Mouse (Mus musculus) stomach, embryonic 14.5 days (tissue): ENCODE data around the gene Ehmt1. TPM values are rescaled to one million over a fixed set of nuclear protein-coding genes. Genes with fewer than 3 reads are reported as not detected.

Experiments
- ATAC-seq: fragments of 200-750 bp; cut with Nextera tagmentation; 2 replicates; pipeline ENCODE4 v1.8.0; 2017; ENCODE audit warnings: low read depth, moderate TSS enrichment; ENCODE audit not compliant: insufficient number of reproducible peaks, insufficient read depth, low FRiP score
- H3K27ac ChIP-seq: fragments of 300-500 bp; sonication (generic); 2 replicates; pipeline ENCODE4 v1.5.1; 2014; ENCODE audit warnings: mild to moderate bottlenecking, low read length, moderate library complexity, mixed read lengths
- H3K27me3 ChIP-seq: fragments of 300-500 bp; sonication (generic); 2 replicates; pipeline ENCODE4 v1.6.1; 2014; ENCODE audit warnings: low read length, control low read depth, mixed read lengths; ENCODE audit not compliant: control insufficient read depth, insufficient read depth
- H3K36me3 ChIP-seq: fragments of 300-500 bp; sonication (generic); 2 replicates; pipeline ENCODE4 v1.6.1; 2014; ENCODE audit warnings: mild to moderate bottlenecking, control low read depth, low read length, moderate library complexity, mixed read lengths; ENCODE audit not compliant: control insufficient read depth, insufficient read depth
- H3K4me1 ChIP-seq: fragments of 300-500 bp; sonication (generic); 2 replicates; pipeline ENCODE4 v1.6.1; 2014; ENCODE audit warnings: low read length, control low read depth, mixed read lengths; ENCODE audit not compliant: control insufficient read depth, insufficient read depth
- H3K4me2 ChIP-seq: fragments of 300-500 bp; sonication (generic); replicated peaks from 2 replicates; pipeline ENCODE4 v1.6.1; 2014; ENCODE audit warnings: low read depth, low read length, control low read depth
- H3K4me3 ChIP-seq: fragments of 300-500 bp; sonication (generic); 2 replicates; pipeline ENCODE4 v1.5.1; 2014; ENCODE audit warnings: low read depth, low read length, control low read depth
- H3K9ac ChIP-seq: fragments of 300-500 bp; sonication (generic); replicated peaks from 2 replicates; pipeline ENCODE4 v1.6.1; 2014; ENCODE audit warnings: low read depth, mild to moderate bottlenecking, control low read depth, low read length, moderate library complexity, mixed read lengths
- H3K9me3 ChIP-seq: fragments of 300-500 bp; sonication (generic); 2 replicates; pipeline ENCODE4 v1.6.1; 2016; ENCODE audit warnings: low read depth, low read length, control low read depth; ENCODE audit not compliant: control insufficient read depth
- WGBS: fragments of 180-500 bp; shearing (Covaris S2); extraction: QIAGEN DNeasy Blood & Tissue Kit; methylation state at CpG from one replicate; pipeline ENCODE4 v1.1.7; 2014; 5-methylcytosine and 5-hydroxymethylcytosine counted together
- microRNA-seq: library from miRNA; unstranded; fragments of <30 nt; microRNA quantifications from one replicate; pipeline ENCODE4, GENCODE M21; 2016
- polyA plus RNA-seq: library from polyadenylated mRNA; unstranded; fragments of >200 nt; fragmentation: Nextera tagmentation; extraction: Ambion mirVana; gene quantifications from 2 replicates; pipeline ENCODE4 v1.2.1, GENCODE M21; 2014

Gene Ehmt1
- polyA plus RNA-seq, 1 experiment from 2014 or later, result 95.9 TPM

DNA sequence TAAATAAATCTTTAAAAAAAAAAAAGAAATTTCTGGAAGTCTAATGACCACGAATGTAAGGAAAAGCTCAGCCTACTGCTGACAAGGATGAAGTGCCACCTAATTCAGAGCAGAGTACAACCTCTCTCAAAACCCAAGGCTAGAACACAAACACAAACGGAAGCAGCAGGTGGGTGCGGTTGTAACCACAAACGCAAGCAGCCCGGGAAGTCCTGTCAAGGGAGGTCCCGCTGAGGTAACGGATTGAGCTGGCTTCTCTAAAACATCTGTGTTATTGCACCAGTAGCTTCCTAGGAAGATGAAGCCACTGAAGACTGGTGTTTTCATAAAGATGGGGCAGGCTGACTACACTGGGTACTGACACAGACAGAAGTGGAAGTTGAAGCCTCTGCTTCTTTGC lies 171.5 kb downstream of the Ehmt1 start:
- H3K9me3 ChIP-seq, result no peaks in the 10 kb centered on the region
- no peak overlapping the region for H3K4me3 ChIP-seq
- ATAC-seq, result no peak
- no peak overlapping the region for H3K4me2 ChIP-seq
- H3K27ac ChIP-seq, result no peak overlapping the region
- WGBS, result 62% methylated on average over 7 of the region's 7 CpGs
- H3K4me1 ChIP-seq, result no peaks in the 10 kb centered on the region
- no peaks in the 10 kb centered on the region for H3K27me3 ChIP-seq
- no peak overlapping the region for H3K9ac ChIP-seq
- H3K36me3 ChIP-seq, result no peaks in the 10 kb centered on the region

Small RNAs within 50 kb of the gene (microRNA-seq; reads per million reads assigned to microRNA genes)
- gene Gm22875, result not detected

Other genes with a start within 250 kb of the Ehmt1 start
- gene Cacna1b, start 156.5 kb downstream of the Ehmt1 start, polyA plus RNA-seq, result 1.3 TPM in 2 replicates
- gene Arrdc1, start 15.6 kb upstream of the Ehmt1 start, polyA plus RNA-seq, result 72.4 and 80.5 TPM in 2 replicates
- 6.3 and 8.1 TPM in 2 replicates for gene Zmynd19, start 30.2 kb upstream of the Ehmt1 start, polyA plus RNA-seq
- gene Dph7, start 42.8 kb upstream of the Ehmt1 start, polyA plus RNA-seq, result 25.4 and 28.6 TPM in 2 replicates
- gene Mrpl41, start 55.5 kb upstream of the Ehmt1 start, polyA plus RNA-seq, result 114 and 129 TPM in 2 replicates
- gene Pnpla7, start 56.4 kb upstream of the Ehmt1 start, polyA plus RNA-seq, result 5.2 and 6.5 TPM in 2 replicates
- 59.5 and 60.3 TPM in 2 replicates for gene Nsmf, start 134.7 kb upstream of the Ehmt1 start, polyA plus RNA-seq
- gene Entpd8, start 160.7 kb upstream of the Ehmt1 start, polyA plus RNA-seq, result 0.26 and 0.53 TPM in 2 replicates
- 2.3 and 5.0 TPM in 2 replicates for gene Noxa1, start 175.5 kb upstream of the Ehmt1 start, polyA plus RNA-seq